Mouse (Mus musculus): ENCODE results near the gene Aspa. TPM values are rescaled to one million over a fixed set of nuclear protein-coding genes. Genes with fewer than 3 reads are reported as not detected.
A peak's percentile ranks its signal among the peaks of the same experiment; 100 is the strongest.

Aspa gene
- polyA plus RNA-seq, 1 experiment from 2014 or later, result 0.32 TPM

DNA sequence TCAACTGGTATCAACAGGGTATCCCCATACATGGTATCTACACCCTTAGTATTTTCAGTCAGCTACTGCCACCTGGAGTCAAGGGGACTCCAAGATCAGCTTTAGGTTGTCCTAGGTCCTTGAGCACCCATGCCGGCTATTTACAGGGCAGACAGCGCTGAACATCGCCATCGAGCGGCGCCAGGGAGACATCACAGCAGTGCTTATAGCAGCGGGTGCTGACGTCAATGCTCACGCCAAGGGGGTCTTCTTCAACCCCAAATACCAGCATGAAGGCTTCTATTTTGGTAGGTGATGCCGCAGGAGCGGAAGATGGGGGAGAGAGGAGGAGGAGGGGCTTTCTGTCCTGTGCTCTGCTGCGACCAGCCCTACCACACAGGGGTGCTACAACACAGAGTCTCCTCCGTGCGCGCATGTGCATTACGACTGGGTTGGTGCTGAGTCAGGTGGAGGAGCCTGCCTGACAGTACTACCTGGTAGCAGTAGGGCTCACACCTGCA is 47.8 kb downstream of the Aspa start:
- no peaks in the 10 kb centered on the region for H3K9me3 ChIP-seq (replicated peaks; ENCODE audit: control insufficient read depth, low read length)
- H3K9ac ChIP-seq (replicated peaks; ENCODE audit: low read length), result no peak overlapping the region
- ATAC-seq (replicated peaks; ENCODE audit: insufficient number of reproducible peaks, low FRiP score, low TSS enrichment, low read depth) (peak; percentile 58; the same call in 1 of the 2 replicates), DNase-seq (ENCODE audit: low spot score) (peak; percentile 57)
- peak overlapping the region; percentile 41 for H3K4me2 ChIP-seq (ENCODE audit: low read depth, low read length)
- H3K4me1 ChIP-seq (ENCODE audit: control insufficient read depth, insufficient read depth, low read length), result no peaks in the 10 kb centered on the region
- 4% methylated on average over 16 of the region's 16 CpGs for WGBS
- H3K27me3 ChIP-seq (ENCODE audit: control insufficient read depth, insufficient read depth, low read length), result no peaks in the 10 kb centered on the region
- H3K36me3 ChIP-seq (replicated peaks; ENCODE audit: control insufficient read depth, insufficient read depth, low read depth, low read length), result no peaks in the 10 kb centered on the region
- no peak overlapping the region for H3K27ac ChIP-seq (replicated peaks; ENCODE audit: low read depth, low read length)
- peak overlapping the region; percentile 23 for H3K4me3 ChIP-seq (ENCODE audit: low read depth, low read length)

- Histone ChIP-seq H3K36me3 (replicated peaks; ENCODE audit: control insufficient read depth, insufficient read depth, low read depth, low read length) (no peaks in the 10 kb centered on the region), H3K27me3 (ENCODE audit: control insufficient read depth, insufficient read depth, low read length) (no peaks in the 10 kb centered on the region), H3K27ac (replicated peaks; ENCODE audit: low read depth, low read length) (no peak overlapping the region), H3K4me2 (ENCODE audit: low read depth, low read length) (no peak overlapping the region), H3K4me1 (ENCODE audit: control insufficient read depth, insufficient read depth, low read length) (no peaks in the 10 kb centered on the region), H3K9me3 (replicated peaks; ENCODE audit: control insufficient read depth, low read length) (no peaks in the 10 kb centered on the region), H3K4me3 (ENCODE audit: low read depth, low read length) (no peak overlapping the region), H3K9ac (replicated peaks; ENCODE audit: low read length) (no peak overlapping the region)
- WGBS, result 37% methylated on average over 5 of the region's 5 CpGs
- DNase-seq (ENCODE audit: low spot score), result no peak
- no peak for ATAC-seq (replicated peaks; ENCODE audit: insufficient number of reproducible peaks, low FRiP score, low TSS enrichment, low read depth)
These were observed 48.7 kb downstream of the Aspa start for GRCm38 (mm10) chr11:73280710-73281109.

GRCm38 (mm10) chr11:73274821-73275220 is 54.6 kb downstream of the Aspa start:
- Histone ChIP-seq H3K27ac (replicated peaks; ENCODE audit: low read depth, low read length) (no peak overlapping the region), H3K9me3 (replicated peaks; ENCODE audit: control insufficient read depth, low read length) (no peaks in the 10 kb centered on the region), H3K4me2 (ENCODE audit: low read depth, low read length) (no peak overlapping the region), H3K27me3 (ENCODE audit: control insufficient read depth, insufficient read depth, low read length) (no peaks in the 10 kb centered on the region), H3K4me3 (ENCODE audit: low read depth, low read length) (no peak overlapping the region), H3K36me3 (replicated peaks; ENCODE audit: control insufficient read depth, insufficient read depth, low read depth, low read length) (no peaks in the 10 kb centered on the region), H3K9ac (replicated peaks; ENCODE audit: low read length) (no peak overlapping the region), H3K4me1 (ENCODE audit: control insufficient read depth, insufficient read depth, low read length) (no peaks in the 10 kb centered on the region)
- WGBS, result 42% methylated on average over 2 of the region's 2 CpGs
- ATAC-seq (replicated peaks; ENCODE audit: insufficient number of reproducible peaks, low FRiP score, low TSS enrichment, low read depth) (no peak), DNase-seq (ENCODE audit: low spot score) (no peak)

GRCm38 (mm10) chr11:73267267-73267666 is 62.1 kb downstream of the Aspa start, which contains the start of gene Trpv3:
Trpv3 (plus strand) TSS chr11:73267388.
- Histone ChIP-seq H3K9me3 (replicated peaks; ENCODE audit: control insufficient read depth, low read length) (no peaks in the 10 kb centered on the region), H3K36me3 (replicated peaks; ENCODE audit: control insufficient read depth, insufficient read depth, low read depth, low read length) (no peaks in the 10 kb centered on the region), H3K4me1 (ENCODE audit: control insufficient read depth, insufficient read depth, low read length) (no peaks in the 10 kb centered on the region), H3K4me3 (ENCODE audit: low read depth, low read length) (no peak within 1 kb of the TSS), H3K9ac (replicated peaks; ENCODE audit: low read length) (no peak within 1 kb of the TSS), H3K27me3 (ENCODE audit: control insufficient read depth, insufficient read depth, low read length) (no peaks in the 10 kb centered on the region), H3K4me2 (ENCODE audit: low read depth, low read length) (no peak within 1 kb of the TSS), H3K27ac (replicated peaks; ENCODE audit: low read depth, low read length) (no peak within 1 kb of the TSS)
- DNase-seq (ENCODE audit: low spot score) (no peak), ATAC-seq (replicated peaks; ENCODE audit: insufficient number of reproducible peaks, low FRiP score, low TSS enrichment, low read depth) (no peak)
- WGBS, result 80% methylated on average over 7 of the region's 7 CpGs

DNA sequence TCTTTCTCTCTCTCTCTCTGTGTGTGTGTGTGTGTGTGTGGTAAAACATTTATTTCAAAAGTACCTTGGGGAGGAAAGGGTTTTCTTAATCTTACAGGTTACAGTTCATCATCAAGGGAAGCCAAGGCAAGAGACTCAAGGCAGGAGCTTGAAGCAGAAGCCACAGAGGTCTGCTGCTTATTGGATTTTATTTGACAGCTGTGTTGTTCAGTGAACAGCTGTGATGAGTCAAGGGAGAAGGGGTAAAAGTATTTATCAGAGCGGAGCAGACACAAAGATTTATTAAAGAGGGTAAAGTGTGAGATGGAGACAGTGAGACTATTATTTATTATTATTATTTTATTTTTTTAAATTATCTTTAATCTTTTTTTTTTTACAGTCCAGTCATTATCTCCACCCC is 68.0 kb downstream of the Aspa start:
- Histone ChIP-seq H3K4me1 (ENCODE audit: control insufficient read depth, insufficient read depth, low read length) (no peaks in the 10 kb centered on the region), H3K9me3 (replicated peaks; ENCODE audit: control insufficient read depth, low read length) (no peaks in the 10 kb centered on the region), H3K36me3 (replicated peaks; ENCODE audit: control insufficient read depth, insufficient read depth, low read depth, low read length) (no peaks in the 10 kb centered on the region), H3K4me2 (ENCODE audit: low read depth, low read length) (no peak overlapping the region), H3K27me3 (ENCODE audit: control insufficient read depth, insufficient read depth, low read length) (no peaks in the 10 kb centered on the region), H3K9ac (replicated peaks; ENCODE audit: low read length) (no peak overlapping the region), H3K27ac (replicated peaks; ENCODE audit: low read depth, low read length) (no peak overlapping the region), H3K4me3 (ENCODE audit: low read depth, low read length) (no peak overlapping the region)
- ATAC-seq (replicated peaks; ENCODE audit: insufficient number of reproducible peaks, low FRiP score, low TSS enrichment, low read depth) (no peak), DNase-seq (ENCODE audit: low spot score) (no peak)
- WGBS, result 84% methylated on average over 1 of the region's 1 CpGs

GRCm38 (mm10) chr11:73260457-73260856 is 68.9 kb downstream of the Aspa start:
- no peak for ATAC-seq (replicated peaks; ENCODE audit: insufficient number of reproducible peaks, low FRiP score, low TSS enrichment, low read depth)

DNA sequence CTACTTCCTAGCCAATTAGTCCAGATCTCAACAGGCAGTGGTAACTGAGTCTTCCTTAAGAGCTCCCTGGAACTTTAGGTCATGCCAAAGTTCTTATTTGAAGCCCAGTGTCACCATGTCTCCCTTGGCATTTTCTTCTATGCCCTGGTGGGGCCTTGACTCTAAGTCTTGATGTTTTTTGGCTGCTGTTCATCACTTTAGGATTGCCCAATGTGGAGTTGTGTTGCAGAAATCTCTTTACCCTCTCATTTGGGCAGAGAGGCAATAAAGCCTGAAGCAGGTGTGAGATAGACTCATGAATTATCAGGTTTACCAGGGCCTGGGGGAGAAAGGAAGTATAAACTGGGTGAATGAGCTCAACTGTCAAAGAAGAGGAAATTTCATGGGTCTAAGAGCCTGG is 70.7 kb downstream of the Aspa start:
- H3K27ac ChIP-seq (replicated peaks; ENCODE audit: low read depth, low read length), result no peak overlapping the region
- no peaks in the 10 kb centered on the region for H3K4me1 ChIP-seq (ENCODE audit: control insufficient read depth, insufficient read depth, low read length)
- H3K36me3 ChIP-seq (replicated peaks; ENCODE audit: control insufficient read depth, insufficient read depth, low read depth, low read length), result no peaks in the 10 kb centered on the region
- no peak overlapping the region for H3K4me2 ChIP-seq (ENCODE audit: low read depth, low read length)
- no peaks in the 10 kb centered on the region for H3K27me3 ChIP-seq (ENCODE audit: control insufficient read depth, insufficient read depth, low read length)
- H3K9me3 ChIP-seq (replicated peaks; ENCODE audit: control insufficient read depth, low read length), result no peaks in the 10 kb centered on the region
- ATAC-seq (replicated peaks; ENCODE audit: insufficient number of reproducible peaks, low FRiP score, low TSS enrichment, low read depth) (no peak), DNase-seq (ENCODE audit: low spot score) (no peak)
- H3K9ac ChIP-seq (replicated peaks; ENCODE audit: low read length), result no peak overlapping the region
- H3K4me3 ChIP-seq (ENCODE audit: low read depth, low read length), result no peak overlapping the region

More at GRCm38 (mm10) chr11:73260457-73260856, 68.9 kb downstream of the Aspa start:
- no peak overlapping the region for H3K4me2 ChIP-seq (ENCODE audit: low read depth, low read length)
- H3K4me3 ChIP-seq (ENCODE audit: low read depth, low read length), result no peak overlapping the region
- no peak overlapping the region for H3K9ac ChIP-seq (replicated peaks; ENCODE audit: low read length)
- no peaks in the 10 kb centered on the region for H3K27me3 ChIP-seq (ENCODE audit: control insufficient read depth, insufficient read depth, low read length)
- no peaks in the 10 kb centered on the region for H3K36me3 ChIP-seq (replicated peaks; ENCODE audit: control insufficient read depth, insufficient read depth, low read depth, low read length)
- H3K4me1 ChIP-seq (ENCODE audit: control insufficient read depth, insufficient read depth, low read length), result no peaks in the 10 kb centered on the region
- no peaks in the 10 kb centered on the region for H3K9me3 ChIP-seq (replicated peaks; ENCODE audit: control insufficient read depth, low read length)
- DNase-seq (ENCODE audit: low spot score), result no peak
- WGBS, result 81% methylated on average over 3 of the region's 3 CpGs
- H3K27ac ChIP-seq (replicated peaks; ENCODE audit: low read depth, low read length), result no peak overlapping the region

GRCm38 (mm10) chr11:73257362-73257945 is 71.9 kb downstream of the Aspa start:
- no peak overlapping the region for H3K4me2 ChIP-seq (ENCODE audit: low read depth, low read length)
- ATAC-seq (replicated peaks; ENCODE audit: insufficient number of reproducible peaks, low FRiP score, low TSS enrichment, low read depth) (no peak), DNase-seq (ENCODE audit: low spot score) (no peak)
- H3K36me3 ChIP-seq (replicated peaks; ENCODE audit: control insufficient read depth, insufficient read depth, low read depth, low read length), result no peaks in the 10 kb centered on the region
- 76% methylated on average over 4 of the region's 4 CpGs for WGBS
- no peaks in the 10 kb centered on the region for H3K4me1 ChIP-seq (ENCODE audit: control insufficient read depth, insufficient read depth, low read length)
- no peak overlapping the region for H3K9ac ChIP-seq (replicated peaks; ENCODE audit: low read length)
- H3K4me3 ChIP-seq (ENCODE audit: low read depth, low read length), result no peak overlapping the region
- H3K27me3 ChIP-seq (ENCODE audit: control insufficient read depth, insufficient read depth, low read length), result no peaks in the 10 kb centered on the region
- no peak overlapping the region for H3K27ac ChIP-seq (replicated peaks; ENCODE audit: low read depth, low read length)
- H3K9me3 ChIP-seq (replicated peaks; ENCODE audit: control insufficient read depth, low read length), result no peaks in the 10 kb centered on the region
